Mouse (Mus musculus): ENCODE measurements around the gene Selenop. TPM values are rescaled to one million over a fixed set of nuclear protein-coding genes. Genes with fewer than 3 reads are reported as not detected.
A peak's percentile ranks its signal among the peaks of the same experiment; 100 is the strongest.

Selenop gene
- total and polyA plus RNA-seq, 3 experiments: 3.3 to 16.5 (median 7.3) TPM

DNA sequence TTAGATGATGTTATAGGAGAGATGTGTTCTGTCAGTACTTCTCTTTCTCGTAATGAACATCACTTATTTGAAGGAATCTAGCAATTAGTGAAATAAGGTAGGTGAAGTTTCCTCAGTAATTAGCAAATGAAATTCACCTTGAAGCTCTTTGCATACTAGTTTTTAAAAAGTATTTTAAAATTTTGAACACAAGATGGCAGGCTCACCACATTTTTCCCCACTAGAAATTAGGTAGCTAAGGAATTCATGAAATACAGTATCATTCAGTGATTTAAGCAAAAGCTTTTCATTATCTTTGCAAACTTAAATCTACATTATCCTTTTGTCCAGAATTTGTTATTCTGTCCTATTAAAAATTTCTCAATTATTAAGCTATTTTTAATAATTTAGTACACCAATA lies 27.6 kb downstream of the Selenop start:
- Histone ChIP-seq H3K4me1 (ENCODE audit: control insufficient read depth in 1 of 2, insufficient read depth in 2 of 2) (peaks cover 3 to 12% of the 10 kb centered on the region in 2 experiments; a peak in 2 of 4 replicates), H3K9ac (ENCODE audit: insufficient read depth, low read depth) (no peak overlapping the region), H3K27me3 (replicated peaks) (no peaks in the 10 kb centered on the region), H3K4me2 (ENCODE audit: insufficient read depth, low read depth, poor library complexity, severe bottlenecking) (no peak overlapping the region), H3K79me2 (replicated peaks; ENCODE audit: control insufficient read depth, extremely low read depth, insufficient read depth, poor library complexity, severe bottlenecking) (no peaks in the 10 kb centered on the region), H3K27ac (ENCODE audit: insufficient read depth, low read depth) (no peak overlapping the region), H3K9me3 (replicated peaks; ENCODE audit: low read length) (no peaks in the 10 kb centered on the region), H3K4me3 (replicated peaks in 1 of 3; ENCODE audit: low read depth in 2 of 3, low read length in 2 of 3, poor library complexity in 1 of 3) (no peak overlapping the region), H3K36me3 (replicated peaks in 1 of 2; ENCODE audit: control insufficient read depth in 1 of 2, insufficient read depth in 1 of 2, low read length in 1 of 2) (peaks cover 0 to 2% of the 10 kb centered on the region in 2 experiments)
- TF ChIP-seq CTCF (conservative IDR thresholded peaks at IDR 0.05 in 1 of 2, IDR thresholded peaks at IDR 0.05 in 1 of 2; ENCODE audit: low read depth in 2 of 2, low read length in 2 of 2) (peak in 1 of 2 experiments; percentile 36; a peak in 2 of 4 replicates), USF1 (IDR thresholded peaks at IDR 0.05; ENCODE audit: low read depth, low read length) (no peak), RAD21 (IDR thresholded peaks at IDR 0.05; ENCODE audit: low read depth, low read length) (peak; percentile 31)
- in situ Hi-C loops (cut with MboI; ENCODE audit: low pct_ligation_motif_present, low pct_unique_long_range_greater_than_20kb, low sequenced_read_pairs): no loop called here
- dilution Hi-C loops (cut with MboI; ENCODE audit: extremely low pct_ligation_motif_present, extremely low pct_unique_long_range_greater_than_20kb, low sequenced_read_pairs): no loop called here
- no peak for DNase-seq (ENCODE audit: extremely low read depth)

DNA sequence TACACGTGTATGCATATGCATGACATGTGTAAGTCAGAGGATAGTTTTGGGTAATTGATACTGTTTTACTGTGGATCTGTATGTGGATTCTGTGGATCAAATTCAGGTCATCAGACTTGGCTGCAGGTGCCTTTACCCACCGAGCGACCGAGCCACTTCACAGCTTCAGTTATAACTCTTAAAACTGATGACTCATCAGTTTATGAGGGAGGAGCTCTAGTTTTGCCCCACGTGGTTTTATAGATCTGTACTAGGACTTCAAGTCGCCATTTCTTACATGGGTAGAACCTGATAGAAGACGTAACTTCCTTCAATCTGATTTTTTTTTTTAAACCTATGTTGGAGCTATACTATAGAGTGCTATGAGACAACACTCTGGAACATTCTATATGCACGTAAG lies 29.3 kb downstream of the Selenop start:
- no peaks in the 10 kb centered on the region for H3K27me3 ChIP-seq (replicated peaks)
- in situ Hi-C loops (cut with MboI; ENCODE audit: low pct_ligation_motif_present, low pct_unique_long_range_greater_than_20kb, low sequenced_read_pairs) (no loop called here), dilution Hi-C loops (cut with MboI; ENCODE audit: extremely low pct_ligation_motif_present, extremely low pct_unique_long_range_greater_than_20kb, low sequenced_read_pairs) (no loop called here)
- TF ChIP-seq MAFK (IDR thresholded peaks at IDR 0.05; ENCODE audit: insufficient replicate concordance, low read length) (peak; percentile 89), MAX (IDR thresholded peaks at IDR 0.05; ENCODE audit: low read length) (no peak)
- no peaks in the 10 kb centered on the region for H3K9me3 ChIP-seq (replicated peaks; ENCODE audit: low read length)
- H3K27ac ChIP-seq (ENCODE audit: insufficient read depth, low read depth): no peak overlapping the region
- H3K9ac ChIP-seq (ENCODE audit: insufficient read depth, low read depth): no peak overlapping the region
- H3K4me2 ChIP-seq (ENCODE audit: insufficient read depth, low read depth, poor library complexity, severe bottlenecking): no peak overlapping the region
- no peaks in the 10 kb centered on the region for H3K79me2 ChIP-seq (replicated peaks; ENCODE audit: control insufficient read depth, extremely low read depth, insufficient read depth, poor library complexity, severe bottlenecking)
- peaks cover 0 to 11% of the 10 kb centered on the region in 2 experiments; a peak in 2 of 4 replicates for H3K4me1 ChIP-seq (ENCODE audit: control insufficient read depth in 1 of 2, insufficient read depth in 2 of 2)
- DNase-seq (ENCODE audit: extremely low read depth): no peak
- H3K4me3 ChIP-seq (replicated peaks in 1 of 3; ENCODE audit: low read depth in 2 of 3, low read length in 2 of 3, poor library complexity in 1 of 3): no peak overlapping the region
- peaks cover 0 to 2% of the 10 kb centered on the region in 2 experiments for H3K36me3 ChIP-seq (replicated peaks in 1 of 2; ENCODE audit: control insufficient read depth in 1 of 2, insufficient read depth in 1 of 2, low read length in 1 of 2)

DNA sequence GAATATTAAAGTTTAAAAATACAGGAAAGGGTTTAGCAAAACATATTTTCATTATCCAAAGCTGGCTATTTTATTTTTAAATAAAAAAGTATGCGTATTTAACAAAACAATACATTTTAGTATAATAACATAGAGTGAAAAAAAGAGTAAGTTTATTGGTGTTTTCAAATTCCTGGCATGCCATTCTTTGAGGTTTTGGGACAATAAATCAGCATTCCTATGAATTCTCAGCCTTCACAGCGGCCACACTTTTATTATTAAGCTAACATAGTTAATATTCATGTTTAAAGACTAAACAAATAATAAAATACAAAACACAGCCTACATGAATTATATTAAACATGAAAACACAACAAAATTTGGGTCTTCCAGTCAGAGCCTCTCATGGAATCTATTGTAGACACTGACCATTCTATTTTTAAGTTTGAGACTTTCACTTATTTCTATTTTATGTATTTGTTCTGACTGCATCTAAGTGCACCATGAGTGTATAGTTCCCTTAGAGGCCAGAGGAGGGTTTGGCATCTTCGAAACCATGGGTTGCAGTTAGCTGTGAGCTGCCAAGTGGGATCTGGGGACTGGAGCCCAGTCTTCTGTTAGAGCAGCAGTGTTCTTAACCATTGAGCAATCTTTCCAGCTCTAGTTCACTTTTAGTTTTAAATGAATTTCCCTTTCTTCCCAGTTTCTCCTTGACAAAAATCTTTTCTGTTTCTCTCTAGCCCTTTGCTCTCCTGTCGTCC lies 32.2 kb downstream of the Selenop start:
- Histone ChIP-seq H3K9ac (ENCODE audit: insufficient read depth, low read depth) (no peak overlapping the region), H3K27ac (ENCODE audit: insufficient read depth, low read depth) (no peak overlapping the region), H3K27me3 (replicated peaks) (no peaks in the 10 kb centered on the region), H3K4me1 (ENCODE audit: control insufficient read depth in 1 of 2, insufficient read depth in 2 of 2) (no peaks in the 10 kb centered on the region), H3K4me3 (replicated peaks in 1 of 3; ENCODE audit: low read depth in 2 of 3, low read length in 2 of 3, poor library complexity in 1 of 3) (no peak overlapping the region), H3K4me2 (ENCODE audit: insufficient read depth, low read depth, poor library complexity, severe bottlenecking) (no peak overlapping the region), H3K36me3 (replicated peaks in 1 of 2; ENCODE audit: control insufficient read depth in 1 of 2, insufficient read depth in 1 of 2, low read length in 1 of 2) (no peaks in the 10 kb centered on the region), H3K9me3 (replicated peaks; ENCODE audit: low read length) (no peaks in the 10 kb centered on the region), H3K79me2 (replicated peaks; ENCODE audit: control insufficient read depth, extremely low read depth, insufficient read depth, poor library complexity, severe bottlenecking) (no peaks in the 10 kb centered on the region)
- DNase-seq (ENCODE audit: extremely low read depth): no peak
- in situ Hi-C loops (cut with MboI; ENCODE audit: low pct_ligation_motif_present, low pct_unique_long_range_greater_than_20kb, low sequenced_read_pairs) (no loop called here), dilution Hi-C loops (cut with MboI; ENCODE audit: extremely low pct_ligation_motif_present, extremely low pct_unique_long_range_greater_than_20kb, low sequenced_read_pairs) (no loop called here)
- no peak for TF ChIP-seq HCFC1 (IDR thresholded peaks at IDR 0.05; ENCODE audit: low read depth, low read length)
- TF ChIP-seq TCF12 (IDR thresholded peaks at IDR 0.05; ENCODE audit: low read depth, low read length): no peak
- TF ChIP-seq MAFK (IDR thresholded peaks at IDR 0.05; ENCODE audit: insufficient replicate concordance, low read length): no peak
- TF ChIP-seq NELFE (IDR thresholded peaks at IDR 0.05; ENCODE audit: low read depth, low read length): no peak
- TF ChIP-seq GABPA (IDR thresholded peaks at IDR 0.05; ENCODE audit: insufficient replicate concordance, low read depth, low read length): no peak
- TF ChIP-seq MYC (IDR thresholded peaks at IDR 0.05; ENCODE audit: low read depth, low read length): no peak
- no peak for TF ChIP-seq CHD2 (IDR thresholded peaks at IDR 0.05; ENCODE audit: low read length)
- TF ChIP-seq POLR2A (IDR thresholded peaks at IDR 0.05; ENCODE audit: low read depth, low read length): no peak
- TF ChIP-seq UBTF (IDR thresholded peaks at IDR 0.05; ENCODE audit: low read depth, low read length): no peak
- TF ChIP-seq RCOR1 (conservative IDR thresholded peaks at IDR 0.05; ENCODE audit: low read depth, low read length): no peak
- TF ChIP-seq ELF1 (IDR thresholded peaks at IDR 0.05; ENCODE audit: low read depth, low read length): no peak
- TF ChIP-seq CHD1 (IDR thresholded peaks at IDR 0.05; ENCODE audit: low read depth, low read length): no peak
- TF ChIP-seq ETS1 (conservative IDR thresholded peaks at IDR 0.05; ENCODE audit: low read depth, low read length): no peak

Measured in CH12.LX (cell line).